Mouse (Mus musculus): ENCODE results near the gene Sytl2. TPM values are rescaled to one million over a fixed set of nuclear protein-coding genes. Genes with fewer than 3 reads are reported as not detected.

The Sytl2 gene
- polyA plus RNA-seq, 1 experiment from 2014 or later = 10.0 TPM

DNA sequence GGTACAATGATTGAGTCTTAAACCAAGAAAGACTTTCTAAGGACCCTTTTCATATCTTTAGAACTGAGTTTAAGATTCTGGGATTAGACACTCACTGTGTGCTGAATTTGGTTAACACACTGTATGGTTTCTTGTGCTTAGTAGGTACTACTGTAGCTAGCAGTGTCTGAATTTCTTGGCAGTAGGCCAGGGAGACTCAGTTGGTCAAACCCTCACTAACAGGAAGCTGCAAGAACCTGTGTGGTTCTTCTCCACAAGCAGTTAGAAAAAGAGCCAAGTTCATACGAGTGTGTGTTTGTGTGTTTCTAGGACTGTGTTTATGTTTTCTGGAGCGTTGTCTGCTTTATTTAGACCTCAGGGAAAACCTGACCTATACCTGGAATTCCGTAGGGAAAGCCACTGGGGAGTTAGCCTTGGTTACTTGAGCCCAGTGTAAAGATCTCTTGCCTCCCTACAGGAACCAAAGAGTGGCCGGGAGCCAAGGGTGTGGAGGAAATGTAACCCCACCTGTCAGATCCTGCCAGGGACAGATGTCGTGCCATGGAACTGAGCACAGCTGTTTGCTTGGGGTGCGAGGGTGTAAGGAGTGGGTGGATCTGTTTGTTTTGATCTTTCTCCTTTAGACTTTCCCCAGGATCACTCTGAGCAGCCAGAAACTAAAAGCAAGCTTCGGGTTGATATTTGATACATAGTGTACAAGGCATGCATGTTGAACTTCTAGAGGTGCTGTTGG is 10.3 kb downstream of the Sytl2 start:
- no peaks in the 10 kb centered on the region for H3K9me3 ChIP-seq (ENCODE audit: control insufficient read depth, low read length)
- no peak for ATAC-seq (ENCODE audit: insufficient number of reproducible peaks, insufficient read depth, low FRiP score, low read depth)
- H3K9ac ChIP-seq (ENCODE audit: low read length) = no peak overlapping the region
- H3K36me3 ChIP-seq (ENCODE audit: control insufficient read depth, insufficient read depth, low read length) = no peaks in the 10 kb centered on the region
- H3K27ac ChIP-seq (replicated peaks in 1 of 2; ENCODE audit: control insufficient read depth in 1 of 2, insufficient read depth in 1 of 2, low read depth in 2 of 2, low read length in 2 of 2) = no peak overlapping the region
- H3K27me3 ChIP-seq (ENCODE audit: control insufficient read depth, insufficient read depth, low read length) = no peaks in the 10 kb centered on the region
- no peak overlapping the region for H3K4me3 ChIP-seq (ENCODE audit: control insufficient read depth in 1 of 2, insufficient read depth in 1 of 2, low read depth in 1 of 2, low read length in 2 of 2)
- no peak overlapping the region for H3K4me2 ChIP-seq (ENCODE audit: low read length)
- H3K4me1 ChIP-seq (ENCODE audit: control insufficient read depth in 2 of 2, insufficient read depth in 2 of 2, low read length in 2 of 2) = no peaks in the 10 kb centered on the region
- 59% methylated on average over 7 of the region's 7 CpGs for WGBS

DNA sequence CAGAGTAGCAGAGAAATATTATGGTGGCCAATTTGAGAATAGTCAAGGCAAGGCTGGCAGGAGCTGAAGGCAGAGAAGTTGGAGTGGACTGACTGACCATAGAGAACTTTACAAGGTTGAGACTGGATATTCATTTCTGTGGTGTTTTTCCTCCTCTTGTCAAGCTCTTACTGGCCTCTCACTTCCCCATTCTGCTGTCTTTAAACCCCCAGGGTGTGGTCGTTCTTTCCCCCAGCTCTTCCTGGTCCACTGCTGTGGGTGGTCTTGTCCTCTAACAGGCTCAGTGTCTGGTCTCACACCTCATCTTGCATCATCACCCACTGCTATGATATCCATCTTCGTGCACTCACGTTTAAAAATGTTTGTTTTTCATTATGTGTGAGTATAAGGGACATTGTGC is 11.4 kb downstream of the Sytl2 start:
- H3K9me3 ChIP-seq (ENCODE audit: control insufficient read depth, low read length) = no peaks in the 10 kb centered on the region
- H3K4me1 ChIP-seq (ENCODE audit: control insufficient read depth in 2 of 2, insufficient read depth in 2 of 2, low read length in 2 of 2) = no peaks in the 10 kb centered on the region
- H3K9ac ChIP-seq (ENCODE audit: low read length) = no peak overlapping the region
- WGBS = 55% methylated on average over 3 of the region's 3 CpGs
- H3K4me3 ChIP-seq (ENCODE audit: control insufficient read depth in 1 of 2, insufficient read depth in 1 of 2, low read depth in 1 of 2, low read length in 2 of 2) = no peak overlapping the region
- no peak for ATAC-seq (ENCODE audit: insufficient number of reproducible peaks, insufficient read depth, low FRiP score, low read depth)
- H3K27me3 ChIP-seq (ENCODE audit: control insufficient read depth, insufficient read depth, low read length) = no peaks in the 10 kb centered on the region
- no peak overlapping the region for H3K4me2 ChIP-seq (ENCODE audit: low read length)
- H3K36me3 ChIP-seq (ENCODE audit: control insufficient read depth, insufficient read depth, low read length) = no peaks in the 10 kb centered on the region
- no peak overlapping the region for H3K27ac ChIP-seq (replicated peaks in 1 of 2; ENCODE audit: control insufficient read depth in 1 of 2, insufficient read depth in 1 of 2, low read depth in 2 of 2, low read length in 2 of 2)

DNA sequence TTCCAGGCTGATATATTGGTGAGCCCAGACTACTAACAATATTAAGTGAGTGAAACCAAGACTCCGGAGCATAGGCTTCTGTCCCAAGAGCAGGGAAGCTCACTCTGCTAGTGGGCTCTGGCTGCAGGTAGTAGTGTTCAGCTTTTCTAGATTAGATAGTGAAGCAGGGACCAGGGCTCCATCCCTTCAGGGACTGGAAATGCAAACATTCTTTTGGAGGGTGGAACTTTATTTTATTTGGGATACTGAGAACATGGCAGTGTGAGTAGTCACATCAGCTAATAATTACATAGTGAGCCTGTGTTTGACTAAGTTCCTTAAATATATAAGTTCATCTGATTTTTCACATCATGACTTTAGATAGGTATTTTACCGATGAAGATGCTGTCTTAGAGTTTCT is 14.8 kb downstream of the Sytl2 start:
- Histone ChIP-seq H3K27me3 (ENCODE audit: control insufficient read depth, insufficient read depth, low read length) (no peaks in the 10 kb centered on the region), H3K4me3 (ENCODE audit: control insufficient read depth in 1 of 2, insufficient read depth in 1 of 2, low read depth in 1 of 2, low read length in 2 of 2) (no peak overlapping the region), H3K4me1 (ENCODE audit: control insufficient read depth in 2 of 2, insufficient read depth in 2 of 2, low read length in 2 of 2) (no peaks in the 10 kb centered on the region), H3K4me2 (ENCODE audit: low read length) (no peak overlapping the region), H3K9me3 (ENCODE audit: control insufficient read depth, low read length) (no peaks in the 10 kb centered on the region), H3K9ac (ENCODE audit: low read length) (no peak overlapping the region), H3K36me3 (ENCODE audit: control insufficient read depth, insufficient read depth, low read length) (no peaks in the 10 kb centered on the region), H3K27ac (replicated peaks in 1 of 2; ENCODE audit: control insufficient read depth in 1 of 2, insufficient read depth in 1 of 2, low read depth in 2 of 2, low read length in 2 of 2) (no peak overlapping the region)
- no peak for ATAC-seq (ENCODE audit: insufficient number of reproducible peaks, insufficient read depth, low FRiP score, low read depth)
- WGBS = 78% methylated on average over 2 of the region's 2 CpGs

DNA sequence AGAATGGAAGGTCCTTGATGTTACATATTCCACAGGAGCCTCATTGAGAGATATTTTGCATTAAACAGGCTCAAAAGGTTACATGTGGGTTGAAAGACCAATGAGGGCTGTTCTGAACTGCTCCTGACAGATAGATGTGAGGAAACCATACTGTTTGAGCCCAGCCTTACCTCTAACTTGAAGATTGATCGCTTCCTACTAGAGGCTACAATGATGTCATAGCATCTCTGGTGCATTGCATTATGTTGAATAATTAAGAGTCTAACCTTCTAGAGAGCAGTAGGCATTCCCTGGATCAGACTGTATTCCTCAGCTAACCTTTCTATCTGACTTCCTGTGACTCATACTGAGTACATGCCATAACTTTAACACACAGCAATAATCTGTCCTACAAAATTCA is 17.4 kb downstream of the Sytl2 start:
- Histone ChIP-seq H3K9ac (ENCODE audit: low read length) (no peak overlapping the region), H3K9me3 (ENCODE audit: control insufficient read depth, low read length) (no peaks in the 10 kb centered on the region), H3K4me1 (ENCODE audit: control insufficient read depth in 2 of 2, insufficient read depth in 2 of 2, low read length in 2 of 2) (no peaks in the 10 kb centered on the region), H3K27me3 (ENCODE audit: control insufficient read depth, insufficient read depth, low read length) (no peaks in the 10 kb centered on the region), H3K4me2 (ENCODE audit: low read length) (no peak overlapping the region), H3K27ac (replicated peaks in 1 of 2; ENCODE audit: control insufficient read depth in 1 of 2, insufficient read depth in 1 of 2, low read depth in 2 of 2, low read length in 2 of 2) (no peak overlapping the region), H3K4me3 (ENCODE audit: control insufficient read depth in 1 of 2, insufficient read depth in 1 of 2, low read depth in 1 of 2, low read length in 2 of 2) (no peak overlapping the region), H3K36me3 (ENCODE audit: control insufficient read depth, insufficient read depth, low read length) (no peaks in the 10 kb centered on the region)
- WGBS = 79% methylated on average over 1 of the region's 1 CpGs
- no peak for ATAC-seq (ENCODE audit: insufficient number of reproducible peaks, insufficient read depth, low FRiP score, low read depth)

DNA sequence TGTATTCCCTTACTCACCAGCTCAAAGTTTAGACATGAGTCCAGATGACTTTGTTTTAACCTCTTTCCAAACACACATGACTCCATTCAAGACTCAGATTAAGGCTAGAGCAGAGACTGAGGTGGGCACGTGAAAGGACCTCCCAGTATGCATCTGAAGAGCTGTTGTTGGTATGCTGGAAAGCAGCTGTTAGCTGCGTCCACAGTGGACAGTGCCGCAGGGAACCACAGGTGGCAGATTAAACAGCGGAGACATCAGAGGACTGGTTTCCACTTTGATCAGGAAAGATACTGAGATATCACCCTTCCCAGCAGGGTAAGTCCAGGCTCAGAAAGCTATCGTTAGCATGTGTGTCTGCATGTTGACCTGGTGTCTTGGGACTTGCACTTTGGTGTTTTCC is 18.1 kb downstream of the Sytl2 start:
- 39% methylated on average over 5 of the region's 5 CpGs for WGBS
- H3K36me3 ChIP-seq (ENCODE audit: control insufficient read depth, insufficient read depth, low read length) = no peaks in the 10 kb centered on the region
- H3K27me3 ChIP-seq (ENCODE audit: control insufficient read depth, insufficient read depth, low read length) = no peaks in the 10 kb centered on the region
- H3K4me3 ChIP-seq (ENCODE audit: control insufficient read depth in 1 of 2, insufficient read depth in 1 of 2, low read depth in 1 of 2, low read length in 2 of 2) = no peak overlapping the region
- no peaks in the 10 kb centered on the region for H3K4me1 ChIP-seq (ENCODE audit: control insufficient read depth in 2 of 2, insufficient read depth in 2 of 2, low read length in 2 of 2)
- H3K4me2 ChIP-seq (ENCODE audit: low read length) = no peak overlapping the region
- H3K9me3 ChIP-seq (ENCODE audit: control insufficient read depth, low read length) = no peaks in the 10 kb centered on the region
- no peak for ATAC-seq (ENCODE audit: insufficient number of reproducible peaks, insufficient read depth, low FRiP score, low read depth)
- H3K9ac ChIP-seq (ENCODE audit: low read length) = no peak overlapping the region
- no peak overlapping the region for H3K27ac ChIP-seq (replicated peaks in 1 of 2; ENCODE audit: control insufficient read depth in 1 of 2, insufficient read depth in 1 of 2, low read depth in 2 of 2, low read length in 2 of 2)

DNA sequence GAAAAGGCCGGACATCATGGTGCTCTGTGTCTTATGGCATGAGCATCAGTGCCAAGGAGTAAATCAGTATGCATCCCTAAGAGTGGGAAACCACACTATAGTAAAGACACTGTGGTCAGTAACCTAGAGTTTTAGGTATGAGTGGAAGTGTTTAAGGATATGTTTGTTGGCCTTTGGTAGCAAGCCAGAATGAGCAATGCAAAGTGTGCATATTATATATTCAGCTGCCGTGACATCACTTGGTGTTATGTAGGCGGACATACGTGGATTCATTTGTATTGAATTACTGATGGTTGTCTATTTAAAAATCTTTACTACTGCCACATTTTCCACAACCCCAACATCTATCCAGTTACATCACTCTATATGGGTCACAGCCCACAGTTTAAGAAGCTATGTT is 23.1 kb downstream of the Sytl2 start:
- Histone ChIP-seq H3K9me3 (ENCODE audit: control insufficient read depth, low read length) (no peaks in the 10 kb centered on the region), H3K9ac (ENCODE audit: low read length) (no peak overlapping the region), H3K27ac (replicated peaks in 1 of 2; ENCODE audit: control insufficient read depth in 1 of 2, insufficient read depth in 1 of 2, low read depth in 2 of 2, low read length in 2 of 2) (no peak overlapping the region), H3K27me3 (ENCODE audit: control insufficient read depth, insufficient read depth, low read length) (no peaks in the 10 kb centered on the region), H3K4me2 (ENCODE audit: low read length) (no peak overlapping the region), H3K36me3 (ENCODE audit: control insufficient read depth, insufficient read depth, low read length) (no peaks in the 10 kb centered on the region), H3K4me1 (ENCODE audit: control insufficient read depth in 2 of 2, insufficient read depth in 2 of 2, low read length in 2 of 2) (no peaks in the 10 kb centered on the region), H3K4me3 (ENCODE audit: control insufficient read depth in 1 of 2, insufficient read depth in 1 of 2, low read depth in 1 of 2, low read length in 2 of 2) (no peak overlapping the region)
- WGBS = 92% methylated on average over 4 of the region's 4 CpGs
- no peak for ATAC-seq (ENCODE audit: insufficient number of reproducible peaks, insufficient read depth, low FRiP score, low read depth)

DNA sequence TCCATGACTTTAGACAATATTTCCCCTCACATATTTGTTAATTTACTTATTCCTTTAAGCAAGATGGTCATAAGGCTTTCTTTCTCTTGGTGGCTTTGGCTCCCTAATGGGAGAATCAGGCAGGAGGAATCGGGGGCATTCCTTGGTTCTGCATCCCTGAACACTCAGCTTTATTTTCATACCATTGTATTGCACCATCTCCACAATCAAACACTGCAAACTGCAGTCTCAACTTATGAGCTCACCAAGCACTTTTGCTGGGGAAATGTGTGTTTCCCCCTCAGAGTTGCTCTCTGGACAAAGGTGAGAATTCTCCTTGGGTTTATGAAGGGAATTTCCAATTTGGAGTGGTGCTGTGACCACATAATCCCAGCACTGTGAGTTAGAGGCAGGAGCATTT is 28.1 kb downstream of the Sytl2 start:
- Histone ChIP-seq H3K4me1 (ENCODE audit: control insufficient read depth in 2 of 2, insufficient read depth in 2 of 2, low read length in 2 of 2) (peaks cover 6 to 9% of the 10 kb centered on the region in 2 experiments; a peak in 3 of 4 replicates), H3K27ac (replicated peaks in 1 of 2; ENCODE audit: control insufficient read depth in 1 of 2, insufficient read depth in 1 of 2, low read depth in 2 of 2, low read length in 2 of 2) (no peak overlapping the region), H3K36me3 (ENCODE audit: control insufficient read depth, insufficient read depth, low read length) (no peaks in the 10 kb centered on the region), H3K4me2 (ENCODE audit: low read length) (no peak overlapping the region), H3K4me3 (ENCODE audit: control insufficient read depth in 1 of 2, insufficient read depth in 1 of 2, low read depth in 1 of 2, low read length in 2 of 2) (no peak overlapping the region), H3K27me3 (ENCODE audit: control insufficient read depth, insufficient read depth, low read length) (no peaks in the 10 kb centered on the region), H3K9me3 (ENCODE audit: control insufficient read depth, low read length) (no peaks in the 10 kb centered on the region), H3K9ac (ENCODE audit: low read length) (no peak overlapping the region)
- WGBS = 76% methylated on average over 1 of the region's 1 CpGs
- ATAC-seq (ENCODE audit: insufficient number of reproducible peaks, insufficient read depth, low FRiP score, low read depth) = no peak

DNA sequence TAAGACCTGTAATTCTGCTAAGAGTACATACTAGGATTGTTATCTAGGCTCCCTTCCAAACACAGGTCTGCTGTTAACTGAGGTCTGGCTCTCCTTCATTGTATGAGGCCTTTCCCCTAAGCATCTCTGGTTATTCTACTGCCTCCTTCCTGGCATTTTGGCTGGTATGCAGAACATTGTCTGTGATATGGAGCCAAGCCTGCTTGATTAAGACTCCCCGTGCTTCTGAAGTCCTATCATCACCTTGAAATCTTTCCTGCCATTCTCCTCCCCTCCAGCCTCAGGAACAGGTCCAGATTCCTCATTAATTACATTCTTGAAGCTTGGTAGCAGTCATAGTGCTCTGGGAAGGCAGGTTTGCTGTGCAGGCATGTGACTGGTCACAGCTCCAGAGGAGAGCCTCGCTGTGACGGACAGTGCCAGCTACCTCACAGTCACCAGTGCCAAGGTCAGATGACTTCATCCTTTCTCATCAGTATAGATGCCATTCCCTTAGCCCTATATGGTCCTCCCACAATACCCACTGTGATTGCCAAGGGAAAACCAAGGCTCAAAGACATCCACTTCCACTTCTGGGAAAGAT is 30.5 kb downstream of the Sytl2 start:
- Histone ChIP-seq H3K36me3 (ENCODE audit: control insufficient read depth, insufficient read depth, low read length) (no peaks in the 10 kb centered on the region), H3K4me3 (ENCODE audit: control insufficient read depth in 1 of 2, insufficient read depth in 1 of 2, low read depth in 1 of 2, low read length in 2 of 2) (no peak overlapping the region), H3K9me3 (ENCODE audit: control insufficient read depth, low read length) (no peaks in the 10 kb centered on the region), H3K4me1 (ENCODE audit: control insufficient read depth in 2 of 2, insufficient read depth in 2 of 2, low read length in 2 of 2) (peaks cover 6 to 9% of the 10 kb centered on the region in 2 experiments; a peak in 3 of 4 replicates), H3K9ac (ENCODE audit: low read length) (no peak overlapping the region), H3K27me3 (ENCODE audit: control insufficient read depth, insufficient read depth, low read length) (no peaks in the 10 kb centered on the region), H3K27ac (replicated peaks in 1 of 2; ENCODE audit: control insufficient read depth in 1 of 2, insufficient read depth in 1 of 2, low read depth in 2 of 2, low read length in 2 of 2) (peak overlapping the region; percentile 44 to 45; a peak in 1 of 4 replicates), H3K4me2 (ENCODE audit: low read length) (no peak overlapping the region)
- WGBS = 41% methylated on average over 3 of the region's 3 CpGs
- ATAC-seq (ENCODE audit: insufficient number of reproducible peaks, insufficient read depth, low FRiP score, low read depth) = peak; percentile 64; the same call in 1 of the 2 replicates

All from heart, embryonic 14.5 days (tissue).